Mouse (Mus musculus) urinary bladder, postnatal 4 days (tissue): ENCODE data around the gene Rnf19b.

Experiments used
- DNase-seq, 2 experiments: peaks; one replicate each; pipeline ENCODE4 v3.0.0; 2021 to 2022; ENCODE audit warnings: low spot score in 2 of 2

Gene Rnf19b

GRCm38 (mm10) chr4:129034706-129035660 lies 23.1 kb upstream of the Rnf19b start:
- peak; percentile 63 to 66 for DNase-seq

- DNase-seq: no peak
These were observed 22.1 kb upstream of the Rnf19b start for GRCm38 (mm10) chr4:129035851-129036445.

GRCm38 (mm10) chr4:129047721-129048421 lies 10.2 kb upstream of the Rnf19b start:
- DNase-seq: no peak

GRCm38 (mm10) chr4:129048501-129049305 lies 9.4 kb upstream of the Rnf19b start:
- DNase-seq: peak; percentile 79 to 82

- no peak for DNase-seq
These were observed 8.6 kb upstream of the Rnf19b start for GRCm38 (mm10) chr4:129049306-129050011.

- DNase-seq: no peak
These were observed 7.7 kb upstream of the Rnf19b start for GRCm38 (mm10) chr4:129050365-129050764.

- DNase-seq: no peak
These were observed 7.1 kb upstream of the Rnf19b start for GRCm38 (mm10) chr4:129050901-129051417.

- no peak for DNase-seq
These were observed 6.4 kb upstream of the Rnf19b start for GRCm38 (mm10) chr4:129051461-129052183.

- no peak for DNase-seq
These were observed 3.3 kb upstream of the Rnf19b start for GRCm38 (mm10) chr4:129054757-129055156.

GRCm38 (mm10) chr4:129055562-129055961 lies 2.5 kb upstream of the Rnf19b start:
- DNase-seq: no peak

GRCm38 (mm10) chr4:129057533-129058206 lies 401 bp upstream of the Rnf19b start:
- peak; percentile 97 to 98 for DNase-seq

GRCm38 (mm10) chr4:129059125-129059551 lies 1.1 kb downstream of the Rnf19b start:
- no peak for DNase-seq

- DNase-seq: no peak
These were observed 1.9 kb downstream of the Rnf19b start for GRCm38 (mm10) chr4:129059922-129060321.

- DNase-seq: no peak
These were observed 3.4 kb downstream of the Rnf19b start for GRCm38 (mm10) chr4:129061486-129061885.

- no peak for DNase-seq
These were observed 4.4 kb downstream of the Rnf19b start for GRCm38 (mm10) chr4:129062281-129063075.

GRCm38 (mm10) chr4:129065688-129066236 lies 7.7 kb downstream of the Rnf19b start:
- DNase-seq: no peak

GRCm38 (mm10) chr4:129067638-129068415 lies 9.8 kb downstream of the Rnf19b start:
- DNase-seq: no peak
